Mouse (Mus musculus) cerebellum, adult 2 months (tissue): ENCODE measurements around the gene Myo16.

Source experiments
- CTCF ChIP-seq: fragments of 200-500 bp; IDR thresholded peaks from 2 replicates; pipeline ENCODE4 v1.5.1; 2011; ENCODE audit warnings: low read depth, mild to moderate bottlenecking, control low read depth, low read length, moderate library complexity, borderline replicate concordance; ENCODE audit not compliant: insufficient read depth
- POLR2A ChIP-seq: fragments of 200-500 bp; IDR thresholded peaks from 2 replicates; pipeline ENCODE4 v1.6.1; 2011; ENCODE audit warnings: low read length, control low read depth, borderline replicate concordance; ENCODE audit not compliant: insufficient read depth

DNA sequence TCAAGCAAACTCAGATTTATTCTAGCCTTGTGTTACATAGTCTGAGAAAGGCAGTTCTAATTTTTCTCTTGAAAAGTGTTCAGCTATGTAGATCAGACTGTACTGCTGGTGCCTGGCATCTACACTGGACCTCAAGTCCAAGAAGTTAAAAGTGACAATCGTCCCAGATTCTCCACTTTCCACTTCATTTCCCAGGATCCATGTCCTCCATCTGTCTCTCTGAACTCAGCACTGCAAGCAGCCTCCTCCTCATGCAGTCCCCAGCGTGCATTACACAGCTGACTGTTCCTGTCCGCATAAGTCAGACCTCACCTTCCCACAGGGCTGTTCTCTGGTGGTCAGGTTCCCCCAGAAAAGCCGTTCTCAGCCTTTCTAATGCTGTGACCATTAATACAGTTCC is 28.0 kb upstream of the Myo16 start:
- no peak for TF ChIP-seq POLR2A
- TF ChIP-seq CTCF, result no peak
